Mouse (Mus musculus) heart, adult 2 months (tissue): ENCODE measurements around the gene Polr3h.

Experiments
- CTCF ChIP-seq: fragments of 200-600 bp; IDR thresholded peaks from 2 replicates; pipeline ENCODE4 v1.8.1; 2022; ENCODE audit warnings: antibody characterized with exemption, mild to moderate bottlenecking, moderate library complexity
- EP300 ChIP-seq: fragments of 200-500 bp; IDR thresholded peaks from 2 replicates; pipeline ENCODE4 v1.6.1; 2011; ENCODE audit warnings: low read depth, low read length, control low read depth; ENCODE audit not compliant: insufficient read depth
- POLR2A ChIP-seq: fragments of 200-500 bp; IDR thresholded peaks from 2 replicates; pipeline ENCODE4 v1.6.1; 2011; ENCODE audit warnings: mild to moderate bottlenecking, low read depth, low read length, control low read depth; ENCODE audit not compliant: insufficient read depth

DNA sequence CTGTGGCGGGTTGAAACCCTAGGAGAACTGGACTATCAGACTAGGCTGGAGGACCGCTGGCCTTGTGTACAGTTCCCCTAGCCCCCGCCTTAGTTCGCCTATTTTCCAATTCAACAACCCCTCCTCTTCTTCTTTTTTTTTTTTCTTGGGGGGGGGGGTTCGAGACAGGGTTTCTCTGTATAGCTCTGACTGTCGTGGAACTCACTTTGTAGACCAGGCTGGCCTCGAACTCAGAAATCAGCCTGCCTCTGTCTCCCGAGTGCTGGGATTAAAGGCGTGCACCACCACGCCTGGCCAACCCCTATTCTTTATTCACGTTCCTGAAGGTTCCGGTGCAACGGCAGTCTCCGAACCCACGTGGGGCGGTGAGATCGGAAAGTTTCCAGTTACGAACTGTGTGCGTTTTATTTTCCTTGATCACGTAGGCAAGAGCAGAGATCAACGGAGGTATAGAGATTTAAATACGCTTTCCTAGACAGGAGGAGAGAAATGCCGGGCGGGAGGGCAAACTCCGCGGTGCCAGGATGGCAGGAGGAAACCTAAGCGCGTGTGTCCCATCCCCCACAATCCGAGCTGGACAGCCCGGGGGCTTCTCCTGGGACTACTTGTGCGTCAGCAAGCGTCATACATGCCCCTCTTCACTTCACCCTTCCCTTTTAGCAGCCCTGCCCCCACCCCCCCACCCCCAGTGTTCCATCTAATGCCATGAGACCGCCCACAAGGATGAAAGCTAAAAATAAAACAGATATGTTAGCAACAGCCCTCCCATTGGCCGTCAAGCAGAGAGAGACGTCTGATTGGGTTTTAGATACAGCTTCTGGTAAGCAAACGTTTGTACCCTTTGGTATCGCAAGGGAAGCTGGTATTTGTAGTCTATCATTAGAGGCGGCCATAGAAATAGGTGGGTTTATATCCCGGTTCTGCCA lies 66.4 kb downstream of the Polr3h start:
- TF ChIP-seq CTCF: no peak
- peak; percentile 40; the same call in 1 of the 2 replicates for TF ChIP-seq EP300
- peak; percentile 65 for TF ChIP-seq POLR2A
